Mouse (Mus musculus) hindbrain, embryonic 13.5 days (tissue): ENCODE results near the gene Gm11634. TPM values are rescaled to one million over a fixed set of nuclear protein-coding genes. Genes with fewer than 3 reads are reported as not detected.

Source experiments
- ATAC-seq: fragments of 200-750 bp; cut with Nextera tagmentation; 2 replicates; pipeline ENCODE4 v1.8.0; 2017; ENCODE audit warnings: moderate TSS enrichment; ENCODE audit not compliant: low FRiP score
- H3K27ac ChIP-seq: fragments of 300-500 bp; sonication (generic); 2 replicates; pipeline ENCODE4 v1.5.1; 2015; ENCODE audit warnings: inconsistent platforms, mild to moderate bottlenecking, moderate library complexity
- H3K27me3 ChIP-seq: fragments of 300-500 bp; sonication (generic); 2 replicates; pipeline ENCODE4 v1.6.1; 2015; ENCODE audit warnings: mild to moderate bottlenecking, inconsistent platforms
- H3K36me3 ChIP-seq: fragments of 300-500 bp; sonication (generic); 2 replicates; pipeline ENCODE4 v1.6.1; 2015; ENCODE audit warnings: mild to moderate bottlenecking, inconsistent platforms
- H3K4me1 ChIP-seq: fragments of 300-500 bp; sonication (generic); replicated peaks from 2 replicates; pipeline ENCODE4 v1.6.1; 2015; ENCODE audit warnings: inconsistent platforms
- H3K4me2 ChIP-seq: fragments of 300-500 bp; sonication (generic); 2 replicates; pipeline ENCODE4 v1.6.1; 2015; ENCODE audit warnings: inconsistent platforms, mild to moderate bottlenecking, moderate library complexity
- H3K4me3 ChIP-seq: fragments of 300-500 bp; sonication (generic); 2 replicates; pipeline ENCODE4 v1.5.1; 2015; ENCODE audit warnings: mild to moderate bottlenecking, inconsistent platforms
- H3K9ac ChIP-seq: fragments of 300-500 bp; sonication (generic); 2 replicates; pipeline ENCODE4 v1.6.1; 2015; ENCODE audit warnings: mild to moderate bottlenecking, inconsistent platforms
- H3K9me3 ChIP-seq: fragments of 300-500 bp; sonication (generic); 2 replicates; pipeline ENCODE4 v1.6.1; 2016; ENCODE audit warnings: inconsistent platforms
- WGBS: fragments of 180-500 bp; shearing (Covaris S2); methylation state at CpG from one replicate; pipeline ENCODE4 v1.1.7; 2015; 5-methylcytosine and 5-hydroxymethylcytosine counted together
- polyA plus RNA-seq: library from polyadenylated mRNA; unstranded; fragments of >200 nt; fragmentation: Nextera tagmentation; extraction: Ambion mirVana; gene quantifications from 2 replicates; pipeline ENCODE4 v1.2.1, GENCODE M21; 2015

Gene Gm11634
- polyA plus RNA-seq, 1 experiment from 2014 or later = not detected

DNA sequence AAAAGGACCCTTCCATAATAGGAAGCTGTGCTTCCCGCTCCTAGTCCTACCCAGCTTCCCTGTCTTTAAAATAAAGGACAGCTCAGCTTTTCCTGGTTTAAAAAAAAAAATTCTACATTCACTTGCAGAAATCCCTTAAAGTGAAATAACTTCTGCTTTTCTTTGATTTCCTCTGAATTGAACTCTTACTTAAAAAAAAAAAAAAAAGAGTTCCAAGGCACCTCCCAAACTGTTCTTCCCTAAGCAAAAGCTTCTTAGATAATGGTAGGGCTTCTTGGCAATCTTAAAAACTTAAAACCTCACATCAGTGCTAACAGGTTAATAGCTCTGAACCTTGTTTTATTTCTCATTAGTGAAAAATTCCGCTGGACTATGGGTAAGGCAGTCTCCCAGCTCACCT, 15.9 kb downstream of the Gm11634 start:
- Histone ChIP-seq H3K4me1 (peaks cover 11% of the 10 kb centered on the region), H3K4me3 (no peak overlapping the region), H3K9ac (no peak overlapping the region), H3K36me3 (peaks cover 45% of the 10 kb centered on the region), H3K4me2 (no peak overlapping the region), H3K27ac (no peak overlapping the region), H3K27me3 (no peaks in the 10 kb centered on the region), H3K9me3 (no peaks in the 10 kb centered on the region)
- 88% methylated on average over 2 of the region's 2 CpGs for WGBS
- ATAC-seq = no peak

DNA sequence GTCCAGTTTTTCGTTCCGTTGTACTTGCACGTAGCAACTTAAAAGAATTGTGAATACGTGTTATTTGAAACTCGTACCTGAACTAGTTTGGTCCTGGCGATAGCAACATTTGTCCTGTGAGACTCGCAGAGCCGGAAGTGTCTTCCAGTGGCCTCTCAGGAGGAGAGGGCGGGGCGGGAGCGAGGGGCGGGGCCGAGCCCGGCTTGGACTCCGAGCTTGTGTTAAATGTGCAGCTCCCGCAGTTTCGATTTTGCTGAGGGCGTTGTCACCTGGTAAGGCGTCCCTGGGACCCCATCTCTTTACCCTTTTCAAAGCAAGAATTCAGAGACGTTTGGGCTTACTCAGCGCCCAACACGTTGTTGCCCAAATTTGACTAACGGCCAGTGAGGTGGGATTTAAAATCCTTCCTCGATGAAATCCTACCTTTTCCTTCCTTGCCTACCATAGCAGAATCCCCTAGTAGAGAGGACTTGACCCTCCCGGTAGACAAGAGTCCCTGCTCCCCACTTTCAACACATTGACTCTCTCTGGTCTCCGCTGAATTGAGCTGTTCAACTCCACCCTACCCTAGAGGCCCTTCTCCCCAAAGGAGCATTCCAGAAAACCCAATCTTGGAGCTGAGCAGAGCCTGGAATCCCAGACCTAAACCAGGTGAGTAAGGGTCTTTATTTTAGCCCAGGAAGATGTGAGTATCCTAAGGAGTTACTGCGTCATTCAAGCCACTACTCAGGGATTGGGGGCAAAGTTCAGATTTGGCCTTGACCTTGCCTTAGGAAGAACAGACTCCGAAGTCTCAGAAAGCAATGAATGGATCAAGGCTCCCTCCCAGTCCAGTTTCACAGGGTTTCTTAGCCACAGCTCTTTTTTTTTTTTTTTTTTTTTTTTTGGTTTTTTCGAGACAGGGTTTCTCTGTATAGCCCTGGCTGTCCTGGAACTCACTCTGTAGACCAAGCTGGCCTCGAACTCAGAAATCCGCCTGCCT, 16.7 kb downstream of the Gm11634 start, which contains the start of gene Tmem106a:
Gene Tmem106a (plus strand): TSS at position 189 of the 982 bp plus-strand sequence.
- ATAC-seq = no peak
- peak within 1 kb of the TSS; percentile 40; the same call in 1 of the 2 replicates for H3K9ac ChIP-seq
- H3K9me3 ChIP-seq = no peaks in the 10 kb centered on the region
- H3K36me3 ChIP-seq = peaks cover 54% of the 10 kb centered on the region
- H3K4me3 ChIP-seq = peak within 1 kb of the TSS; percentile 30
- H3K27me3 ChIP-seq = no peaks in the 10 kb centered on the region
- H3K27ac ChIP-seq = no peak within 1 kb of the TSS
- peaks cover 11% of the 10 kb centered on the region for H3K4me1 ChIP-seq
- WGBS = 22% methylated on average over 30 of the region's 31 CpGs
- H3K4me2 ChIP-seq = peak within 1 kb of the TSS; percentile 44

DNA sequence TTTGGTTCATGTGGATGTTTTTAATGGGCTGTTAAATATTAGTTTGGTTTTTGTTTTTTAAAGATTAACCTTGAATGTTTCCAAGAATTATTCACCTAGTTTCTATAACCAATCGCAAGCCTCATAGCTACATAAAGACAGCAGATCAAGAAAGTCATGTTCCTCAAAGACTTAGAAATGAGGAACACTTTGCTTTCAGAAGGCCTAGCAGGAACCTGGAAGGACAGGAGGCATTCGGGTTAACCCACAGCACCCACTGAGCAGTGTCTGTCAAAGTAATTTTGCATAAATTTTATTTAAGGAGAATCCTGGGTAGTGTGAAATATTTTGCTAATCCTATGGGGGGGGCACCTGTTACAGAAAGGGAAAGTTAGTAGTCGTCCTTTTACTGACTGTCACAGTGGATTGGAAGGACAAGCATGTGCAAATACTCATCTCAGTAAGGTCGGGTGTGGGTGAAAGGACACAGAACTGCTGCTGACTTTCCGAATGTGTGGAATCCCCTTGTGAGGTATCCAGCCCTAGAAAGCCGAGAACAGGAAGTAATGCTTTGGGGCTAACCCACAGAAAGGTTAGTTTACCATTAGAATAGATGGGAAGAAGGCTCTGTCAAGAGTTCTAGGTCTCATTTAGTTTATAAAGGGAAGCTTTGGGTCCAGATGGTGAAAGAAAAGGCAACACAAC, 17.8 kb downstream of the Gm11634 start:
- H3K27me3 ChIP-seq = no peaks in the 10 kb centered on the region
- H3K36me3 ChIP-seq = peaks cover 54% of the 10 kb centered on the region
- no peak overlapping the region for H3K9ac ChIP-seq
- no peak overlapping the region for H3K4me2 ChIP-seq
- ATAC-seq = no peak
- 80% methylated on average over 6 of the region's 6 CpGs for WGBS
- peaks cover 11% of the 10 kb centered on the region for H3K4me1 ChIP-seq
- H3K27ac ChIP-seq = no peak overlapping the region
- no peak overlapping the region for H3K4me3 ChIP-seq
- no peaks in the 10 kb centered on the region for H3K9me3 ChIP-seq

DNA sequence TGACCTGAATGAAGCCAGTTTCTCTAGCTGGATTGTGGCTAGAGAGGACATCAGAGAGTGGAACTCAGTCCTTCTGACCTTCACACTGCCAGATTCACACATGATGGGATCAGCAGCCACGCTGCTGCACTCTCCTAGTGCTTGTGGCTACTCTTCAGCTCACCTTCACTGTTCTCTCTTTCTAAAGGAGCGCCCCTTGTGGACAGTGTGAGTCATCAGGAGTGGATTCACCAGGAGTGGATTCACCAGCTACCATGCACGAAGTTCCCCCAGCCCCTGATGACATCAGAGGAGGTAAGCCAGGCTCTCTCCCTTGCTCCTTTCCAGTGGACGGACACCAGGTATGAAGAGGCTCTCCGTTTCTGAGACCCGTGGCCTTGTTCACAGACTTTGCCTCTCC, 22.9 kb downstream of the Gm11634 start:
- no peak for ATAC-seq
- 80% methylated on average over 6 of the region's 6 CpGs for WGBS
- H3K4me3 ChIP-seq = no peak overlapping the region

DNA sequence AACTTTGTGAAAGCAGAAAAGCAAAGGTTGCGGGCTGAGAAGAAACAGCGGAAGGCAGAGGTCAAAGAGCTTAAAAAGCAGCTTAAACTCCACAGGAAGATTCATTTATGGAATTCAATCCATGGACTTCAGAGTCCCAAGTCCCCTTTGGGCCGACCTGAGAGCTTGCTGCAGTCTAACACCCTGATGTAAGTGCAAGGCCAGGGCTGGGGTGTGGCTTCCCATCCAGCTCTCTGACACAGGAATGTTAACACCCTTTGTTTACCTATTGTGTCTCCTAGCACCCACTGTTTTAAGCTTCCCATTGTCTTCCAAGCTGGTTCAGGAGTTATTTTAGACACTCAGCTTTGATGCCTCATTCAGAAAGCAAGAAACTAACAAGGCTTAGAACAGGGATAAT, 30.6 kb downstream of the Gm11634 start:
- Histone ChIP-seq H3K27ac (no peak overlapping the region), H3K4me2 (no peak overlapping the region), H3K9ac (no peak overlapping the region), H3K4me1 (no peaks in the 10 kb centered on the region), H3K9me3 (no peaks in the 10 kb centered on the region), H3K27me3 (no peaks in the 10 kb centered on the region), H3K36me3 (peaks cover 94% of the 10 kb centered on the region), H3K4me3 (no peak overlapping the region)
- no peak for ATAC-seq
- 90% methylated on average over 3 of the region's 3 CpGs for WGBS

More for the DNA sequence above, 22.9 kb downstream of the Gm11634 start:
- Histone ChIP-seq H3K9ac (no peak overlapping the region), H3K4me1 (no peaks in the 10 kb centered on the region), H3K4me2 (no peak overlapping the region), H3K9me3 (no peaks in the 10 kb centered on the region), H3K27ac (no peak overlapping the region), H3K27me3 (no peaks in the 10 kb centered on the region), H3K36me3 (peaks cover 96% of the 10 kb centered on the region)

DNA sequence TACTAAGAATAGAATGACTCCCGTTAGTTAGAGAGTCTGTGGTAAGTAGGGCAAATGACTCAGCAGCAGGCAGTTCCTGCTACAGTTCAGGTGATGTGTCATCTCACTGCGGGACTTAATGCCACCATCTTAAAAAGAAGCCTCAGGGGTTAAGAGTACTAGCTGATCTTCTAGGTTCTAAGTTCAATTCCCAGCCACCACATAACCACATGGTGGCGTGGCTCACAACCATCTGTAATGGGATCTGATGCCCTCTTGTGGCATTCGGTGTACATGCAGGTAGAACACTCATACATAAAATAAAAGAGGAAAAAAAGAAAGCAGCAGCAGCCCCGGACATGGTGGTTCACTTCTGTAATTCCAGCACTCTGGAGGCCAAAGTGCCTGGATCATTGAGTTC, 36.7 kb downstream of the Gm11634 start:
- H3K4me3 ChIP-seq = no peak overlapping the region
- no peak overlapping the region for H3K9ac ChIP-seq

DNA sequence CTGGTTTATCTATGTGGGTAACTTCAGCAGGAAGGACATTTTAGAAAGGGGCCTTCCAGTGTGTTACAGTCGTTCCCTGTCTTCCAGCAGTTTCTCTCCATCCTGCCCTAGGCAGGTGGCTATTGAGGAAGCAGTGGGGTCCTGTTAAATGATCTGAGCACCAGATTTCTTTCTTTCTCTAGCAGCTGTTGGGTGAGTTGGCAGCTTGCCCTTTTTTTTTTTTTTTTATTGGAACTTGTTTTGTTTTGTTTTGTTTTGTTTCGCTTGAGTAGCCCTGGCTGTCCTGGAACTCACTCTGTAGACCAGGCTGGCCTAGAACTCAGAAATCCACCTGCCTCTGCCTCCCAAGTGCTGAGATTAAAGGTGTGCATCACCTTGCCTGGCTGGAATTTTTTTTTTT, 42.1 kb downstream of the Gm11634 start:
- H3K27ac ChIP-seq = no peak overlapping the region
- no peak overlapping the region for H3K4me3 ChIP-seq
- no peak overlapping the region for H3K4me2 ChIP-seq
- WGBS = 71% methylated on average over 2 of the region's 2 CpGs
- H3K9me3 ChIP-seq = no peaks in the 10 kb centered on the region
- no peaks in the 10 kb centered on the region for H3K27me3 ChIP-seq
- peaks cover 29% of the 10 kb centered on the region for H3K4me1 ChIP-seq
- ATAC-seq = no peak
- peaks cover 54% of the 10 kb centered on the region for H3K36me3 ChIP-seq
- peak overlapping the region; percentile 24; the same call in 1 of the 2 replicates for H3K9ac ChIP-seq

More for the DNA sequence above, 36.7 kb downstream of the Gm11634 start:
- no peaks in the 10 kb centered on the region for H3K27me3 ChIP-seq
- H3K9me3 ChIP-seq = no peaks in the 10 kb centered on the region
- H3K4me2 ChIP-seq = no peak overlapping the region
- ATAC-seq = no peak
- peaks cover 86% of the 10 kb centered on the region for H3K36me3 ChIP-seq
- no peaks in the 10 kb centered on the region for H3K4me1 ChIP-seq
- H3K27ac ChIP-seq = no peak overlapping the region
- WGBS = 38% methylated on average over 5 of the region's 5 CpGs

DNA sequence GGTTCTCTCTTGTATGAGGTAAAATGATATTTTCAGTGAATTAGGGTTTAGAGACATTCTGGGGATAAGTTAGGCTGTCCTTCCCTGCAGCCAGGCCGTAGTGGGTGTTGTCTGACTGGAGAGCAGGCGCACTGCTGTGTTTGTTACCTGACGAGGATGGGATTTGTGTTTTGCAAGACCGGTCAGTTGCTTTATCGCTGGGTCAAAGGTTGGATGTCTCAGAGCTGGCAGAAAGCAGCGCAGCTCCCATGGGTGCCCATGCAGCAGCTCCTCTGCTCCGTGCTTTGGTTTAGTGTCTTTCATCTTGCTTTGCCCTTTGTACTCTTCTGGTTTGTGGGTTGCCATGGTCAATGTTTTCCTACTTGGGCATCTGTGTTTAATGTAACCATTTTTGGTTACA, 42.5 kb downstream of the Gm11634 start:
- Histone ChIP-seq H3K9ac (peak overlapping the region; percentile 24; the same call in 1 of the 2 replicates), H3K9me3 (no peaks in the 10 kb centered on the region), H3K4me1 (peaks cover 29% of the 10 kb centered on the region), H3K4me3 (no peak overlapping the region), H3K27me3 (no peaks in the 10 kb centered on the region), H3K4me2 (no peak overlapping the region), H3K36me3 (peaks cover 54% of the 10 kb centered on the region), H3K27ac (no peak overlapping the region)
- WGBS = 90% methylated on average over 7 of the region's 7 CpGs
- ATAC-seq = no peak

DNA sequence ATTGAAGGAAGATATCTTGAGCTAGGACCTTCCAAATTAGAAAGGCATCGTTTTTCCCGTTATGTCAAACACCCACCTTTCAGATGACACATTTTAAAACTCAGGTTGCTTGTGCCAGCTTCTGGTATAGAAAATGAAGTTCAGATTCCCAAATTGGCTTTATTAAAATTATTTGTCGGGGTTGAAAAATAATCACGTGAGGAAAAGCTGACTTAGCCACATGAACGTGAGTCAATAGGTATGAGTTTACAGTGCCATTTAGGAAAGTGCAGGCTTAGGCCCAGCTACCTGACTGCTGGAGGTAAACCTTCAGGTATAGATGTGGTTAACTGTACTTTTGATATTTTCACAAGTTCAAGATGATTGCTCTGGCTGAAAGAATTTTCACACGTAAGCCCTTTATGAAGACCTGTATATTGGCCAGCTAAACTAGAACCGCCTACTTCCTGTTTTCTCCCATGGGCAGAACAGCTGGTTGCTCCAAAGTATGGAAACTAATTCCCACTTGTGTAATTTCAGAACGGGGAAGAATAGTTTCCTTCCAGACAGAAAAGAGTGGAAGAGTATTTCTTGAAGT, 45.6 kb downstream of the Gm11634 start:
- Histone ChIP-seq H3K27me3 (no peaks in the 10 kb centered on the region), H3K9me3 (no peaks in the 10 kb centered on the region), H3K9ac (peak overlapping the region; percentile 89), H3K36me3 (peaks cover 23% of the 10 kb centered on the region), H3K4me2 (peak overlapping the region; percentile 79), H3K4me3 (peak overlapping the region; percentile 76), H3K4me1 (peaks cover 40% of the 10 kb centered on the region), H3K27ac (peak overlapping the region; percentile 96)
- 28% methylated on average over 8 of the region's 8 CpGs for WGBS
- ATAC-seq = no peak

DNA sequence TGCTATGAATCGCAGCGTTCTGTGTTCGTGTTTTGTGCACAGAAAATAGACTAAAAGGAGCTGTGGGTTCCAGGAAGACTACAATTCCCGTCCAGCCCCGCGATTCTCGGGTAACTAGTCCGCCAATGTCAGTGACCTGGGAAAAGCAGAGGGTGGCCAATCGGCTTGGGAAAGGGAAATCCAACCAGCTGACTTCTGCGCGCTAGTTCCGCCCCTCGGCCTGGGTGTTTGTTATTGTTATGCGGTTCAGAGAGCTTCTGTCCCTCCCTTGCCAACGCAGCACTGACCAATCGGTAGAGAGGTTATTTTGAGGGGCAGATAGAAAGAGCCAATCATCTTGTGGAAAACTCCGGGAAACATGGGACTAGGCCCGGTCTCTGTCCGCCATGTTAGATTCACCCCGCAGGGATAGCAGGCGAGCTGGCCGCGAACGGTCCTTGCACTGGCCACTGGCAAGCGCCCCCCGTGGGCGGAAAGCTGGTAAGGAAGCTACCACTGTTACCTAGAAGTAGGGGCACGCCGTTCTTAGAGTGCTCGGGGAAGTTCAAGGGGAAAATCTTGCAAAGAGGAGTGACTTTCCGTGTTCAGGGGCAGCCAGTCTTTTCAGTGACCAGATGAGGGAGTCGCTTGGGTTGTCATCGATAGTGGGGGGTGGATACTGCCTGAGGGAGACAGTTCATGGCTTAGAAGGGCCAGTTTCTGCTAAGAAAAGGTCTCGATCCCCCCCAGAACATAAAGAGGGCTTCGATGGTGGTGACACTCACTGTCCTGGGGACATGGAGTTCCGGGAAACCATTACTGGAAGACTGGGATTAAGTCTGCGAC, 46.4 kb downstream of the Gm11634 start:
- no peaks in the 10 kb centered on the region for H3K27me3 ChIP-seq
- peaks cover 16% of the 10 kb centered on the region for H3K36me3 ChIP-seq
- no peaks in the 10 kb centered on the region for H3K9me3 ChIP-seq
- peak overlapping the region; percentile 79 for H3K4me2 ChIP-seq
- H3K4me1 ChIP-seq = peaks cover 40% of the 10 kb centered on the region
- peak overlapping the region; percentile 96 for H3K27ac ChIP-seq
- WGBS = under 1% methylated on average over 37 of the region's 37 CpGs
- peak overlapping the region; percentile 89 for H3K9ac ChIP-seq
- peak overlapping the region; percentile 76 for H3K4me3 ChIP-seq
- ATAC-seq = peak; percentile 98

DNA sequence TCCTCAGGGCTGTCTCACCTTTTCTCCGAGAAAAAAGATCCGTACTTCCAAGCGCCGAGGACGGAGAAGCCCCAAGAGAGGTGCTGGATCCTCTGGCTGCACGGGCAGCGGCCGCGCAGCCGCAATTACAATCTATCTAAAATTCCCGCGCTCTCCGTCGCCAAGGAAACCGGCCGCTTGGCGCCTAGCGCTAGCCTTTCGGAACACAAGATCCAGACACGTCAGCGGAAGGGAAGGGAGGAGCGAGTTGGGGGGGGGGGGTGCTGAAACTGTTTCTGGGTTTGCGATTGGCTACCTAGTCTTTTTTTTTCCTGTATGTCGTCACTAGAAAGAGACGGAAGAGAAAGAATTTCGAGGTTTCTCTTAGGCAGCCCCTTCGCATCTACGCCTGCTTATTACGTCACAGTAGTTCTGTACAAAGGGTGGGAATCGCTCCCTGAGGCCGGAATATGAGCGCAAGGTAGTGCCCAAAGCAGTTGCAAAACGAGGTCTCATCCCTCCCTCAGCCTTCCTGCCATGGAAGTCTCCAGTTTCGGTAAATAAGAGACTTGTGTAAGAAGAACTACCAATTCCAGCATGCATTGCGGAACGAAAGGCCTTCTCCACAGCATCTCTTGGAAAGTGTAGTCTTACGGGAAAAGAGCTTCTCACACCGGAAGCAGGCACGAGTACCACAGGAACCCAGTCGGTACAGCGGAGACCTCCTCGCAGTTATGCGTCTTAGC, 47.1 kb downstream of the Gm11634 start, which contains the start of the genes Brca1 and Nbr1:
Gene Brca1 (minus strand): TSS at position 205 of the 725 bp plus-strand sequence.
Gene Nbr1 (plus strand): TSS at position 399 of the 725 bp plus-strand sequence.
- under 1% methylated on average over 43 of the region's 43 CpGs for WGBS
- Histone ChIP-seq H3K9me3 (no peaks in the 10 kb centered on the region), H3K36me3 (peaks cover 8% of the 10 kb centered on the region), H3K4me2 (peak within 1 kb of the TSS; percentile 79), H3K27ac (peak within 1 kb of the TSS; percentile 96), H3K9ac (peak within 1 kb of the TSS; percentile 89), H3K4me1 (peaks cover 39% of the 10 kb centered on the region), H3K27me3 (no peaks in the 10 kb centered on the region), H3K4me3 (peak within 1 kb of the TSS; percentile 76)
- peak; percentile 87 for ATAC-seq
